Mouse (Mus musculus) kidney, adult 11 months (tissue): ENCODE measurements around the gene Eml4.

Experiments
- DNase-seq: peaks from one replicate; pipeline ENCODE4 v3.0.0; 2022

Gene Eml4

DNA sequence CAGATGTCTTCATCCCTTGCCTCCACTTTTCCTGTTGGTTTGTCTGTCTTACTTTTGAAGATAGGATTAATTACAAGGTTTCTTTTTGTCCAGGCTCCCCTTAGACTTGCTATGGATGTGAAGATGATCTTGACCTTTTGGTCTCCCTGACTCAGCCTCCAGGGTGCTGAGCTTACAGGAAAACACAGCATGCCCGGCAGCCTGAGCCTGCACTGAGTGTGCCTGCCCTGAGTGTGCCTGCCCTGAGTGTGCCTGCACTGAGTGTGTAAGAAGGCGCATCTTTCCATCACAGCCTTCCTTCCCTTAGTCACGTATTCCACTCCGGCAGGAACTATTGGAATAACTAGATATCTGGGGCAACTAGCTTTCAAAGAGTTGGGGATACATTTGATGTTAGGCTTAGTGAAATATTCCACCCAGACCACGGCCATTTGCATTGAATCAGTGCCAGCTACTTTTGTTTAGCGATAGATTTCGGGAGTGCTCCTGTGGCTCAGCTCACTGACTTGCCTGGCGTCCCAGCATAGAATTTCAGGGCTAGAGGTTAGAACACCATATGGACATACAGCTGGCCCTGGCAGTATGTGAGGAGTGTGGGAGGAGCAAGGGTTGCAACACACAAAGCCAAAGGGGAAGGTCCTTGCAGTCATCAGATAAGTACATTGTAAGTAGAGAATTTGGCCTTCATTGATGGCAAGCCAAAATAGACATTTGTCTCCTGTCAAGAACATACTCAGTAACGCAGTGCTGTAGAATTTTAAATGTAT, 2.5 kb upstream of the Eml4 start:
- no peak for DNase-seq

DNA sequence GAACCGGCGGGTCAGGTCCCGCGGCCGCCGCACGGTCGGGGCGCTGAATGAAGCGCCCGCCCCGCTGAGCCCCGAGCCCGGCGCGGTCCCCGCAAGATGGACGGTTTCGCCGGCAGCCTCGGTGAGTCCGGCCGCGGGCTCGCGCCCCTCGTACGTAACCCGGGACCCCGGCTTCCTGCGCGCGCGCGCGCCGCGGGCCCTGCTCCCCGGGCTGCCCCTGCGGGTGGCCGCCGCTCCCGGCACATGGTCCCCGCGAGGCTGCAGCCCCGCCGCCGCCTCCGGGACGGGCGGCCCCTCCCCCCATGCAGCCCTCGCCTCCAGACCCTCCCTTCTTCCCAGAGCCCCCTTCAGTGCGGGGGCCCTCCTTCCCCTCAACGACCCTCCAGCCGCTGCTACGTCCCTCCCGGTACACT, 394 bp downstream of the Eml4 start:
- DNase-seq = no peak

DNA sequence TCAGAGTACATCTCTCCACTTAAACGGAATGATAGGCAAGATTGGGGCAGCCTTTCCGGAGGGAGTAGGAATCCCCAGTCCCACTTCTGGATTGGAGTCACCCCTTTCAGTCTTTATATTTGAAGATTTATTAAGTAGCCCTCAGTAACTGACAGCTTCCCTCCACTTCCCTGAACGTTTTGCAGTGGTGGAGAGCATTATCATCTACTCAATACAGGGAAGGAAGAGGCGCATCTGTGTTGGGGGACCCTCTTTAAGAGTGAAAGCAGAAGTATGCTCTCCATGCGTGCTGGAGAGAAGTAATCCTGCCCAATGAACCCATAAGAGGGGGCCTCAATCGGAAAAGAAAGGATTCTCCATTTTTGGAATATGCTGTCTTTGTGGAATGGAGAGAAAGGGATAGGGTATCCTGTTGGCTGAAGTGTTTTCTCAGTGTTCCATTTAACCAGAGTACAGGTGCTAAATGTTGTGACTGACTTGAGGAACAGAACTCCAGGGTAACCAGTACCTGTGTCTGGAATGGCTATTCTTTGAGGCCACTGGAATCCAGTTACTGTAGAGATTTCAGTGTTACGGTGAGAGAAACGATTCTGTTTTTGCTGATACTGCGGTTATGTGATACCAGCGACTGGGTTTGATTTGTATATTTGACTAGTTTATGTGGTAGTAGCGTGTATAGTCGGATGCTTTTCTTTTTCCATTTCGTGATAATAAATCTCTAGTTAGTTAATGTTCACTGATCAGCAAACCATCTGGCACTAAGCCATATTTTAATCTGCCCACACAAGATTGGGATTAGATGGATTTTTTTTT, 1.1 kb downstream of the Eml4 start:
- DNase-seq = no peak

DNA sequence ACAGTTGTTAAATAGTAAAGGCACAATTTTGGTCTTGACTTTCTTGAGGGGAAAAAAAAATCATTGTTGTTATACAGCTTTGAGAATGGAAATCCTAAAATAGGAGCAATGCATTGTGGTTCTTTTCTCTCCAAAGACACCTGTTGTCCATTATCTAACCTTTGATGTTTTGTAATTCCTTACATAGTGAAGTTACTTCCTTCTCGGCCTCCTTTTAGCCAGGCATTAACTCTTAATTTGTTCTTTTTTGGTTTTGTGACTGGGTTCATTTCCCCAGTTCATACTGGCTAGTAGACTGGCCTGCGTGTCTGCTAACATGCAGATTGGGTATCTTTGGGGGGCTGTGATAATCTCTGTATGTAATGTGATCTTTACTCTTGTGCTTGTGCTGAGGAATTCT, 1.7 kb downstream of the Eml4 start:
- DNase-seq = no peak

- no peak for DNase-seq
Measured at GRCm38 (mm10) chr17:83353011-83353410, 2.3 kb downstream of the Eml4 start.

DNA sequence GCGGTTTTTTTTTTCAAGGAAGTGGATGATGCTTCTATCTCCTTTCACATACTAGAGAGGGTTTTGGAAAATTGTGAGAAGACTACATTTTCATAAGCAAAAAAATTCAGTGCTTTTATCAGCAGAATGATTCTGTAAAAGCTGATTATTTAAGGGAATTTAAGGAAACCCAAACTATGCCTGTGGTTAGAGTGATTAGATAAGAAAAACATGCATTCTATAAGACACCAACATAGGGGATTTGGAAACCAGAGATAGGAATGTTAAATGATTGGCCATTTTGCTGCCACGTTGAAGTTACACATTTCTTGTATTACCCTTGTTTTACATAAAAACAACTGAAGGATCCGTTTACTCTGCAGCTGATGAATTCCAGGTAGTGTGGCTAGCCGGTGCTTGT, 2.7 kb downstream of the Eml4 start:
- DNase-seq = no peak

- no peak for DNase-seq
Measured at GRCm38 (mm10) chr17:83355481-83355880, 4.8 kb downstream of the Eml4 start.

GRCm38 (mm10) chr17:83359934-83360333, 9.2 kb downstream of the Eml4 start:
- DNase-seq = no peak

DNA sequence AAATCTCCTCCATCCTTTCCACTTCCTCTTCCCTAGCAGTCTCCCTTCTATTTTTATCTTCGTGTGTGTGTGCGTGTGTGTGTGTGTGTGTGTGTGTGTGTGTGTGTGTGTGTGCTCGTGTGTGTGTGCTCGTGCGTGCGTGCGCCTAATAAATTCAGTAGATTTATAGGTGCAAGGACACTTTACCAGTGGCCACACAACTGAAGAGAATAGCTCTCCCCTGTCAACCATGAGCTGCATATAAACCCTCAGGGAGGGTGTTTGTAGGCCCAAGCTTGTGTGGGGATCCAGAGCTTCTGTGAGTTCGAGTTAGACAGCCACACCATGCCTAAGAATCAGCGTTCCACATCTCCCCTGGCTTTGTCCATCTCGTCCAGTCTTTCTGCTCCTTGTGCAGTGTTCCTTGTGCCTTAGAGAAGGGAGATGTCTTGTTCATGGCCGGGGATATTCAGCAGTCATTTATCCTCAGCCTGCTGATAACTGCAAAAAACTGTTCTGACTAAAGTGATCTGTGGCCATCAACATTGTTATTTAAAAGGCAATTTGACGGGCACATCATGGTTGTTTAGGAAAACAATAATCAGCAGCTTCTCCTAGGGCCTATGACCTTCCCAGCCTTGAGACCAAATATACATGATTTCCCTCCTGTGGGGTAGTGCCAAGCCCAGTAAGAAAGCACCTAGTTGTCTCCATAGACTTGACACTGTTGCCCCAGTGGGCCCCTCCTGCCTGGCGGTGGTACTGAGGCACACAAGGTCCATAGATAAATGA, 10.2 kb downstream of the Eml4 start:
- no peak for DNase-seq

DNA sequence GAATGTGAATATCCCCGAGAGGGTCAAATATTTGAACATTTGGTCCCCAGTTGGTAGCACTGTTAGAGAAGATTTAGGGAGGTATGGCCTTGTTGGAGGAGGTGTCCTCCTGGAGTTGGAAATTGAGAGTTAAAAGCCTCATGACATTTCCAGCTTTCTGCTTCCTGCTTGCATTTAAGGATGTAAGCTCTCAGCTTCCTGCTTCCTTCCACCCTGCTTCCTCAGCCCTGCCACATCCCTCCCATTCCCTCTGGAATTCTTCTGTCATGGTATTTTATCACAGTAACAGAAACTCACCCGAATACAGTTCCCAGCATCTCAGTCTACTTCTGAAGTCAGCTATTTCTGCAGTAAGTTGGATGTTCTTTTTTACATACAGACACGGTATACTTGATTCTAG, 12.3 kb downstream of the Eml4 start:
- DNase-seq = no peak

DNA sequence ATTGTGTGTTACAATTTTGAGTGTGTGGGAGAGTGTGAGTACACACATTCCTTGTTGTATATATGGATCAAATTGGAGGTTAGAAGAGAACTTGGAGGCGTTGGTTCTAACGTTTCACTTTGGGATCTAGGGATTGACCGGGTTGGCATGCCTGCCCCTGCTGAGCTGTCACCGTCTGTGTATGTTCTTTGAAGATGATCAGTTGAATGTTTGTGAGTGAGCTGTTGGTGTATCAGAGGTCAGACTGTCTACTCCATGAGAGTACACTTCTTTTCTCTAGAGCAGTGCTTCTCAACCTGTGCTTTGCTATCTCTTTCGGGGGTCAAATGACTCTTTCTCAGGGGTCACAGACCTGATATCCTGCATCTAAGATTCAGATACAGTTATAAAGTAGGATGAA, 13.6 kb downstream of the Eml4 start:
- DNase-seq = no peak

DNA sequence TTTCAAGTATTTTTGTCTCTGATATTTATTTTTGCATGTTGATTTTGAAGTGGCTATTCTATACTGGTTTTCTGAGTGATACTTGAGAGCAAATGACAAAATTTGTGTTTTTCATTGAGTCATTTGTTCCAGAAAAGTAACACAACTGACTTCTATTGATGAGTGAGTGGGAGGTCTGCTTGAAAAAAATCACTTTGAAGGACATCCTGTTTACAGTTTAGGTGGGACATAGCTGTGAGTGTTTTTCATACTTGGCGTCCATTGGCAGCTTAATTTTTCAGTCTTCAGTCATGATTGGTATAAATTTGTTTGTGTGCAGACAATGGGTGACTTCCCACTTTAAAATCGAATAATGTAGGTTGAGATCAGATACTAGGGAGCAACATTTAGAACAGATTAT, 14.4 kb downstream of the Eml4 start:
- no peak for DNase-seq

DNA sequence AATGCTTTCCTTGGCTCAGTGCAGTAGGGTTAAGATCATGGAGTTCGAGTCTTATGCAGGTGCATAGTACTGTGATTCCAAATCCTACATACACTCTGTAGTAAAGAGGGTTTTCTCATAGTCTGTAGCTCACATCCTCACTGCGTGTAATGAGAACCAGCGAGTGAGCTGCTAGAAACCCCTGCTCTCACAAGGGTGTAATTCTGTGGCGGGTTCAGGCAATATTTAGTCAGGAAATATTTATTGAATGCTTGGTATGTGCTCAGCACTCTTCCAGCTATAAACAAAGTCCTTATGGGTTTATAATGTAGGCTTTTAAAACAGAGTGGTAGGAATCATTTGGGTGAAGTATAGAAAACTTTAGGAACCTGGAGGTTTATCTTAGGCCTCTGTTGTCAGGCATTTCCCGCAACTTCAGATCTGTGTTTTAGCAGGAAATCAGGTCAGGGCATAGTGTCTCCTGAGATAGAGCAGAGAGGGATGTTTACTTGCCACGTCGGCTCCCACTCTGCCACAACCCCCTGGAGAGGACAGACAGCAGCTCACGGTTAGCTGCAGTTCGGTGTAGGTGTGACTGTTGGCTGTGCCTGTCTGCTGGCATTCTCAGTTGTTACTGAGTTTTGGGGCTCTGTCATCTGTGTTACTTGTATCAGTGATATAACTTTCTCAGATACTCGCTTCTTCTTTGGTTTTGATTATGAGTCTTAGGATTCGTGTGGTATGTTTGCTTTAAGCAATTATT, 15.1 kb downstream of the Eml4 start:
- DNase-seq = no peak

DNA sequence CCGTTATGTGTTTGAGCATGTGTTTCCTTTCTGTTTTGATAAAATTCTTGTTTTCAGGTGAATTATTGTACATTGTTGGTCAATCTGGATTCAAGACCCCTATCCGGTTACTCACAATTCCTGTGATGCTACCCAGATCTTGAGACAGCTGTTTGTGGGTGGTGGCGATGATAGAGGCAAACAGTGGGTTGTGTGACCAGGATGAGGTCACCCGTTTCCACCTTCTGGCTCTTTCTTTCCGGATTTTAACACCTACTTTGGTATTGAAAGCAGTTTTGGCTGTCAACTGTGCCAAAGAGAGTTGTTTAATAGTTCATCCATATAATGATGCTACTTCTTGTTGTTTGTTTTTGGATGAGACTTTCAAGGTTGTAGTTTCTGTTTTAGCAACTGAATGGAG, 16.7 kb downstream of the Eml4 start:
- no peak for DNase-seq

- DNase-seq = no peak
Measured at GRCm38 (mm10) chr17:83374123-83374522, 23.4 kb downstream of the Eml4 start.

DNA sequence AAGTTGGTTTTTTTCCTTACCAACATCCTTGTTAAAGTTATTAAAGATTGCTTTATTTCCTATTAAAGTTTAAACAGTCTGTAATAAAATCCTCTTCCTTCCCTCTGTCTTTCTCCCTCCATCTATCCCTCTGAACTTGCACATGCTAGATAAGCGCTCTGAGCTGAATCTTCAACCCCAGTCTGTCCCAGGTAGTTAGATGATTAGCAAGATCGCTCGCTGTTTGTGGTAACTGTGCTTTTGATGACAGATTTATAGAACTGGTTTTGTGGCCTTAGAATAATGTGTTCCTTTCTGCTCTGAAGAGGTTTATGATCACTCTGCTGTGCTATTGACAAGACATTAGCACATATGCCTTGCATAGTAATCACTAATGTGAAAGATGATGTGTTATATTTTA, 25.1 kb downstream of the Eml4 start:
- DNase-seq = no peak

DNA sequence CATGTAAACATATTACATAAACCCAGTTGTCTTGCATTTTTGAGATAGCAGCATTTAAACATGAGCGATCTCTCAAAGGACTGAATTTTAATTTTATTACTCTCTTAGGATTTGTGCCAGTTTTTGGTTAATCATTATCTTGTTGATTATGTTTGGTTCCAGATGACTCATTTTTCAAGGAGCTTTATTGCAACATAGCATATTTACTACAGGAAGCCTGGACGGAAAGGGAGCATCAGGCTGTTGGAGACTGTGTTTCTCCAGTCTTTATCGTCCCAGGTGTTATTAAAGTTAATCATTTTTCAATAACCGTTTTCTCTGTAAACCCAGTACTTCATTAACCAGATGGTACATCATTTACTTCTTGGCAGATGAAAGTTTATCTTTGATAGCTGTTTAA, 26.1 kb downstream of the Eml4 start:
- DNase-seq = peak; percentile 31

GRCm38 (mm10) chr17:83377755-83378443, 27.2 kb downstream of the Eml4 start:
- DNase-seq = peak; percentile 61

DNA sequence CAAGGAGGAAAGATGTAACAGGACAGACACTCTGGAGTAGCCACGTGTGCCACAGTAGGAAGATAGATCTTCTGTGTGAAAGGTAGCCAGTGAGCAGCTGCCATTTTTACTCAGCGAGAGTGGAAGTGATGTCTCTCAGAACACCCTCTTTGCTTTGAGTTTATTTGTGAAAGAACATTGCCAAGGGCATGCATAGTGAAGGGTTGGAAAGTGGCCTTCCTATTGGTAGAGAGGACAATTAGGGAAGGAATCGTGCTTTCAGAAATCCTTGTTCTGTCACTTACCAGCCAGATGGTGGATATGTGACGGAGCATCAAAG, 27.7 kb downstream of the Eml4 start:
- no peak for DNase-seq

- DNase-seq = no peak
Measured at GRCm38 (mm10) chr17:83379366-83379765, 28.6 kb downstream of the Eml4 start.

GRCm38 (mm10) chr17:83379791-83380190, 29.1 kb downstream of the Eml4 start:
- no peak for DNase-seq

DNA sequence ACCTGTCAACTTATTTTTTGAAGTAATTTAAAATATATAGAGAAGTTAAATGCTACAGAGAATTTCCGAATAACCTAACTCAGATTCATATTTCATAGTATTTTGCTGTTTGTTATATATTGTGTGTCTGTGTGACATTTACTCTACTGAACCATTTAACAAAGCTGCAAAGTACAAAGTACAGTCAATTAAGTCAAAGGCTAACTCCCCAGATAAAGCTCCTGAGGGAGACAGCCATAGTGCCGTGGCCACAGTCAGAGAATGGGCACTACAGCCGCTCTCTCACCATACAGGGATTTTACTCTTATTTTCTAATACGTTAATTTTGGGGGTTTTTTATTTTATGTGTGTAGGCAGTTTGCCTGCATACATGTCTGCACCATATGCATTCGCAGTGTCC, 32.0 kb downstream of the Eml4 start:
- DNase-seq = no peak

GRCm38 (mm10) chr17:83384981-83385380, 34.2 kb downstream of the Eml4 start:
- no peak for DNase-seq
